Mouse (Mus musculus) mouse trophoblast stem cell (cell line): ENCODE measurements around the gene Apon.
"Not testable (repeated sequence)": the region's sequence is repeated elsewhere in the genome, so short reads cannot be mapped to it uniquely, and the experiment has no call there.

Source experiments
- in situ Hi-C, 2 experiments: fragments of 300-500 bp; cut with MseI, MboI; formaldehyde crosslinking; loops; 2 replicates in 1 of 2; 3 replicates in 1 of 2; pipeline ENCODE4 v1.15.1; 2025

Apon gene

DNA sequence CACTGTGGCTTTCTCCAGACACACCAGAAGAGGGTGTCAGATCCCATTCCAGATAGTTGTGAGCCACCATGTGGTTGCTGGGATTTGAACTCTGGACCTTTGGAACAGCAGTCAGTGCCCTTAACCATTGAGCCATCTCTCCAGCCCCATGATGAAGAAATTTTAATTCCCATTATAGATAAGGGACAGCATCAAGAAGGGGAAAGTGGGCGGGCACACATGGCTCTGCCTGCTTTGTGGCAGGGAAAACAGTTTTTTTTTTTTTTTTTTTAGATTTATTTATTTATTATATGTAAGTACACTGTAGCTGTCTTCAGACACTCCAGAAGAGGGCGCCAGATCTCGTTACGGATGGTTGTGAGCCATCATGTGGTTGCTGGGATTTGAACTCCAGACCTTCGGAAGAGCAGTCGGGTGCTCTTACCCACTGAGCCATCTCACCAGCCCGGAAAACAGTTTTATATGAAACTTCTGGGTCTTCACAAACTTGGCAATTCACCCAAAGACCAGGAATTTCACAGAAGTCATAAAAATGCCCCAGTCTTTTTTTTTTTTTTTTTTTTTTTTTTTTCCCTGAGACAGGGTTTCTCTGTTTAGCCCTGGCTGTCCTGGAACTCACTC lies 19.0 kb downstream of the Apon start:
- in situ Hi-C loops, result not testable (repeated sequence)

DNA sequence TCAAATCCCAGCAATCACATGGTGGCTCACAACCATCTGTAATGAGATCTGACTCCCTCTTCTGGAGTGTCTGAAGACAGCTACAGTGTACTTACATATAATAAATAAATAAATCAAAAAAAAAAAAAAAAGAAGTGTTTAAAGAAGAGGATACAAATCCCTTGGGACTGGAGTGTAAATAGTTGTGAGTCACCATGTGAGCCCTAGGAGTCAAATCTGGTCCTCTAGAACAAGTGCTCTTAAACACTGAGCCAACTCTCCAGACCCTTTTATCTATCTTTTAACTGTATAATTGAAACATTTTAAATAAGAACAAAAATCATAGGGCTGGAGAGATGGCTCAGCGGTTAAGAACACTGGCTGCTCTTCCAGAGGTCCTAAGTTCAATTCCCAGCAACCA lies 21.5 kb downstream of the Apon start:
- in situ Hi-C loops, result not testable (repeated sequence)

DNA sequence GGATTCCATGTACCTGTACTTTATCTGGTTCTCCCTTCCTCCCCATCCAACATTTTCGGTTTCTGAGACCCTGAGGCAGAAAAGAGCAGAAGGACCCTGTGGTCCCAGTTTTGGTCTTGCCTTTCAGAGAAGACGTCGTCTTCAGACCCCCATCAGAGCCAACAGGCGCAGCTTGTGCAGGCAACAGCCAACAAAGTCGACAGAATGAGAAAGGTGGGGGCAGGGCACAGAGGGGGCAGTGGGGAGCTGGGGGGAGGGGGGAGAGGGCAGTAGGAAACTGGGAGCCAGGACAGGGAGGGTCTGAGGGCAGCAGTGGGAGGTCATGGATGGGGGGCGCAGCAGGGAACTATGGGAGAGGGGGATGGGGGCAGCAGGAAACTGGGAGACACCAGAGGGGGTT lies 24.3 kb downstream of the Apon start:
- in situ Hi-C loops, result no loop called here

DNA sequence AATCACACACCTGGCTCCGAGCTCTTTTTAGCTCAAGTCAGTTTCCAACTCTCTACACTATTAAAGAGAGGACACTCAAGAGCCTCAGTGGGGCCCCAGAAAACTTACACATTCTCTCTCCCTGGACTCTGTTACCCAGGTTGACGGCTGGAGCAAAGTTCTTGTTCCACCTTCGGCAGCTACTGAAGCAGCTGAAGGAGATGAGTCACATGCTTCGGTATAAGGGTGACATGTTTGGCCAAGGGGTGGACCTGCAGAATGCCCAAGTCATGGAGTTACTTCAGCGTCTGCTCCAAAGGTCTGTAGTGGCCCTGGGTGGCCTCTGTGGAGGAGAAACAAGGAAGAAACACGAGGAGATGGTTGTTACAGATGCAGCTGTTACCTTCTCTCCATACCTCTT lies 27.0 kb downstream of the Apon start:
- in situ Hi-C loops, result no loop called here

DNA sequence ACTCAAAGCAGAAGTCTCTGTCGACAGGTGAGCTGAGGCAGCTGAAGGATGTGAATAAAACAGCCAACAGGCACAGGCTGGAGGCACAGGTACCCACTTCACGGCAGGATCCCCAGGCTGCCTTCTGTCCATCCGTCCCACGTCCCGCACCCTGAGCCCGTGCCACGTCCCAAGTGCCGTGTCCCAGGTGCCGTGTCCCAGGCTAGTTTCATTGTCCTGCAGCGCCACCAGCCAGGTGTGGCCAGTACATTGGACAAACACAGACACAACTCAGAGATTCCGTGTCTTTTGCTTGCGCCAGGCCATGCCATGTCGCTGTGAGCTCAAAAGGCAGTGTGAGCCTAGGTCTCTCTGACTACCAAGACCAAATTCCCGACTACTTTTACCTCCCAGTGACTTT lies 27.8 kb downstream of the Apon start:
- in situ Hi-C loops, result no loop called here

DNA sequence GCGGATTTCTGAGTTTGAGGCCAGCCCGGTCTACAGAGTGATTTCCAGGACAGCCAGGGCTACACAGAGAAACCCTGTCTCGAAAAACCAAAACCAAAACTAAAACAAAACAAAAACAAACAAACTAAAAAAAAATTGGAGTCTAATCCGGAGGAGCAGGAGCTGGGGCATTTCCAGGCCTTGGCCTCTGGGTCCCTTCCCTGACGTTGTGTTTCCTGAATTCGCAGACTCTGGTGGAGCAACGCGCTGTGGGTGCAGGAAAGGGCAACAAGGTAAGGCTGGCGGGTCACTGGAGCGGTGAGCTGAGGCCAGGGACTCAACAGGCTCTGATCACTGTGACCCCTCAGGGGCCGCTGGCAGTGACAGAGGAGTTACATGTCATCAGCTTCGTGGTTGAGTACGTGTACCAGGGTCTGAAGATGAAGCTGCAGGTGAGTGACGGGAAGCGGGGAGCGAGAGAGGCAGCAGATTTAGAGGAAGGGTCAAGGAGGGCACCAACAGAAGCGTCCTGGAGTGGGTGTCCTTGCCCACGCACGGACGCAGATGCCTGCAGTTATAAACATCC lies 29.1 kb downstream of the Apon start:
- in situ Hi-C loops, result no loop called here

DNA sequence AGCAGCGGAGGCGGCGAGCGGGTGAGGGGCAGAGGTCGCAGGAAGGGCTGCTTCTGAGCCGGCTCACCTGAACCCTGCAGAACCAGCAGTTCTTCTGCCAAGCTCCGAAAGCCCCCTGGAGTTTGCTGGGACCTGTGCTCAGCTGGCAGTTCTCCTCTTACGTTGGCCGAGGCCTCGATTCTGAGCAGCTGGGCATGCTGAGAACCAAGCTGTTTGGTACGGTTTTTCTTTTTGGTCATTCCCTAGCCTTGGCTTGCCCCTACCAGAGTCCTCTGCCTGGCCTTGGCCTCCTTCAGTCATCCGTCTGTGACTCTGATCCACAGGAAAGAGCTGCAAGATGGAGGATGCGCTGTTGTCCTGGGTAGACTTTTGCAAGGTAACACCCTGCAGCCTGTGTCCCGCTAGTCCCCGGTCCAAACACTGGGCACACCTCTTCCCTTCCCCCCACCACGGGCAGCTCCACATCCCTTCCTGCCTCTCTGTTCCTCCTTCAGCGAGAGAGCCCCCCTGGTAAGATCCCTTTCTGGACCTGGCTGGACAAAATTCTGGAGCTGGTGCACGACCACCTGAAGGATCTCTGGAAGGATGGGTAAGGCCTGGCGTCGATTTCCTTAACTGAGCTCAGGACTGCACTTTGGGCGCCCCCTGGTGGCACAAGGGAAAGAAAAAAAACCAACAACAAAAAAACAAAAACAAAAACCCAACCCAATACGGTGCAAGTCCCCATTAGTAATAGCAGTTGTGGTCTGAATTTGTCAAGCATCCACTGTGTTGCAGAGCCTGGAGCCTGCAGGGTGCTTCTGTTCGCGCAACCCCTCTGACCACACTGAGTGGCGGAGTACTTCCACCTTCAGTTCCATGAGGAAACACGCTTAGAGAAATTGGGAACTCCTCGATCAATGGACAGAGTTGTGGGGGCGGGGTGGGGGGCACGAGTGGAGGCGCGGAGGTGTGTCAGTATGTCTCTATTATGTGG lies 30.0 kb downstream of the Apon start:
- in situ Hi-C loops, result no loop called here

DNA sequence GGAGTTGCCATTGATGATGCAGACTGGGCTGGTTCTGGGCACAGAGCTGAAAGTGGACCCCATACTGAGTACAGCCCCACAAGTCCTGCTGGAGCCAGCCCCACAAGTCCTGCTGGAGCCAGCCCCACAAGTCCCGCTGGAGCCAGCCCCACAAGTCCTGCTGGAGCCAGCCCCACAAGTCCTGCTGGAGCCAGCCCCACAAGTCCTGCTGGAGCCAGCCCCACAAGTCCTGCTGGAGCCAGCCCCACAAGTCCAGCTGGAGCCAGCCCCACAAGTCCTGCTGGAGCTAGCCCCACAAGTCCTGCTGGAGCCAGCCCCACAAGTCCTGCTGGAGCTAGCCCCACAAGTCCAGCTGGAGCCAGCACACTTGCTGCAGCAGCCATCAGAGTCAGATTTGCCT lies 36.7 kb downstream of the Apon start:
- in situ Hi-C loops, result not testable (repeated sequence)

DNA sequence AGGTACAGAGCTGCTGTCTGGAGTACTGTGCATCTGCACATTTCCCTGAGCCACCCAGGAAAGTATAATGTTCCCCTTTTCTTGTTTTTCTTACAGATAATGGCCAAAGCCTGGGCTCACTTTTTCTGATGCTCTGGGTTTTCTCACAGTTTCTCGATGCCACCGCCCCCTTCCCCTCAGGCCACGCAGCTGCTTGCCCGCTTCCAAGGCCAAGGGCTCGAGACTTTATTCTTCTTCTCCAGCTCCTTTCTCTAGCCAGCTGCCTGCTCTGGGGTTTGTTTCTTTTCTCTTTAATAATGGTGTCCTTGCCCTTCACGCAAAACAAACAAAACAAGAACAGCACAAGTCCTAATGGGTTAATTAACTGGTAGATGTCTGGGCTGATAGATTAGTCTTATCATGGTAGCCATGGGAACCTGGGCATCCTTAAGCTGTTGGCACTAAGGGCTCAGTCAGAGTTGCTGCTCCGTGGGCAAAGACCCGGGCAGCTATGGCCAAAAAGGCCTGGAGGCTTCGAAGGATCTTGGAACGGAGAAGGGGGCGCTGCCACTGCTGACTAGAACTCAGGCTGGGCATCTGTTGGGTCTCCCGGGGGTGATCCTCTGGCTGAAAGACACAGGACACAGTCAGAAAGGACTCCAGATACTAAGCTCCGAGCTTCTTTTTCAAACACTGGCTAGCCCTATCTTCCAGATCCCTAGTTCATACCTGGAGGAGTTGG lies 42.6 kb downstream of the Apon start:
- in situ Hi-C loops, result no loop called here

DNA sequence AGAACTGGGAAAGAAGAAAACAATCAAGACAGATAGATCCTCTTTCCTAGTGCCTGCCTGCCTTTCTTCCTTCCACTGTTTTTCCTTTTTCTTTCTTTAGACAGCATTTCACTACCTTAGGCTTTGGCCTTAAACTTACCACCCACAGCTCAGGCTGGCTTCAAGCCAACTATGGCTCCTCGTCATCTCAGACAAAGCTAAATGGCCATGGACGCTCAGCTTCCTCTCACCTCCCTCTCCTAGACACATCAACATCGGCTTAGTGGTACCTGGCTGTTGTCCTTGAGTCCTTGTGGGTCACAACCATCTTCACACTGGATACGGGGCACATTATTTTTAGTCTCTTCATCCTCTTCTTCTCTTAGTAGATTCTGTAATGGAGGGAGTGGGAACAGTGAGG lies 43.3 kb downstream of the Apon start:
- in situ Hi-C loops, result no loop called here

DNA sequence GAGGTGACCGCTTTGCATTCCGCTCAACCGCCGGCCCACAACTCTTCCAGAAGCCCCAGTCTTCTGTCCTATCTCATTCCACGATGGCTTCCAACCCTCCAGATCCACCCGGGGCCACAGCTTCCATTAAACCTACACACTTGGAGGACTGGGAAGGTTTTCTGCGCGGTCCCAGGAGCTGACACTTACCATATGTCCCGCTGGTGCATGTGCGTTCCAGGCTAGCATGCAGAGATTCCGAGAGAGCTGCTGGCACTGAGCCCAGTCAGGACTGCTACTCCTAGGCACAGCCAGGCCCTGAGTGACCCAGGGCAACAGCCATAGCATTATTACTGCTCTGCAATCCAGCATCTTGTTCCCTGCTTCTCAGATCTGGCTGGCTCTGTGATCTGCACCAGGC lies 43.7 kb downstream of the Apon start:
- in situ Hi-C loops, result no loop called here

DNA sequence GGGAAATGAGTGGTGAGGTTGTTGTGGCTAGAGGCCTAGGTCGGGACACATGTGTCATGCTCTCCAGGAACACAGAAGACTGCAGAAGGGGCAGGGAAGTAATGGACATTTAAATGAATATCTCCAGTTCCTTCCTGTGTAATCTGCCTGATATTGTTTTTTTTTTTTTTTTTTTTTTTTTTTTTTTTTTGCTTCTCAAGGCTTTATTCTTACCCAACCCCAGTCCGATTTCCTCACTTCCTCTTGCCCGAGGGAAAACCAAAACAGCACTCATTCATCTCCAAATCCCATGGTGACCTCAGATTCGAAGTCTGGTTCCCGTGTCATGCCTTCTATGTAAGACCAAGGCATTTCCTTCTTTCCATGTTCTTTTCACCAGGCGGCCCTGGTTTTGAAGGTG lies 44.3 kb downstream of the Apon start:
- in situ Hi-C loops, result no loop called here

DNA sequence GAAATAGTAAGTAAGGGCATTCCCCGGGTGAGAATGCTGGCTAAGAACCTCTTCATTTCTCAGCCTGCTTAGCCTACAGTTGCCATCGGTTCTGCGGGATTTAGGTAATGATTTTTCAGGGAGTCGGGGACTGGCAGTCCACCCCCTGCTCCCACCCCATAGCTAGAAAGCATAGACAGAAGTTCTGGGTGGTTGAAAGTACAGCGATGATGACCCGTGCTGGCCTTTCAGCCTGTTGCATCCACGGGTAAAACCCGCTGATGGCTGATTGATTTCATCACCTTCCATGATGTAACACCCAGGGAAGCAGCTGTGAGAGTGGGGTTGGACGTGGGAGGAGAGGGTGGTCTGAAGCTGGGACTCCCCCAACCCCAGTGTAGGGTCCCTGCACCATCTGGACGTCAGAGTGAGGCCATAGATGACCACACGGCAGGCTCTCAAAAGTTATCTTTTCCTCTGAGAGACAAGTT lies 44.8 kb downstream of the Apon start, which contains the start of gene Il23a:
Gene Il23a, minus strand, starts transcription at position 51 of the 470 bp plus-strand sequence.
- in situ Hi-C loops, result no loop called here

DNA sequence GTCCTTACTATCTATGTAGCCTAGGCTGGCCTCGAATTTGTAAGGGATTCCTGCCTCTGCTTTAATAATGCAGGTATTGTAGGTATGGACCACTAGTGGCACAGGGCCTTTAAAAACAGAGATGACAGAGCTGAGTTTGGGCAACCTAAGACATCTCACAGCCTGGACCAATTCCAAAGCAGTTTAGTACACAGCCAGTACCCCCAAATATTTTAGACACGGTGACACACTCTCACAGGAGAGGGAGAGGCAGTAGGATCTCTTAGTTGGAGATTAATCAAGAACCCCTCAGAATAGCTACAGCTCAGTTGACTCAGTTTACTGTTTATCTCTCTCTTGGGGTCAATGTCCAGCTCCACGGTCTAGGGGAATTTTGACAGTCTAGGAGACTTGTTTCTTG lies 48.5 kb downstream of the Apon start:
- in situ Hi-C loops, result no loop called here

DNA sequence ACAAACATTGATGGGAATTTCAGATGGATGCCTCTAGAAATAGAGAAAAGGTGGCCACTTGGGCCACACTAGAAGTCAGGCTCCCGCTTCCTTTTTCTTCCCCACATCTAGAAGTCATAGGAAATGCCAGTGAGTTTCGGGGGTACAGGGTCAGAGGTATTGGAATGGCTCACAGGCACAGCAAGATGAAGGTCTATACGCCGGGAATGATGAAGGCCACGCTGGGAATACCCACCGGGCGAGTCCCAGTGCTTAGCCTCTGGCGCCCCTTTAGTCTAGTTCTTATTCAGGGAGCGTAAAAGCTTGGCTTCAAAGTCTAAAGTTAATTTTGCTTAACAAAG lies 48.9 kb downstream of the Apon start:
- in situ Hi-C loops, result no loop called here

DNA sequence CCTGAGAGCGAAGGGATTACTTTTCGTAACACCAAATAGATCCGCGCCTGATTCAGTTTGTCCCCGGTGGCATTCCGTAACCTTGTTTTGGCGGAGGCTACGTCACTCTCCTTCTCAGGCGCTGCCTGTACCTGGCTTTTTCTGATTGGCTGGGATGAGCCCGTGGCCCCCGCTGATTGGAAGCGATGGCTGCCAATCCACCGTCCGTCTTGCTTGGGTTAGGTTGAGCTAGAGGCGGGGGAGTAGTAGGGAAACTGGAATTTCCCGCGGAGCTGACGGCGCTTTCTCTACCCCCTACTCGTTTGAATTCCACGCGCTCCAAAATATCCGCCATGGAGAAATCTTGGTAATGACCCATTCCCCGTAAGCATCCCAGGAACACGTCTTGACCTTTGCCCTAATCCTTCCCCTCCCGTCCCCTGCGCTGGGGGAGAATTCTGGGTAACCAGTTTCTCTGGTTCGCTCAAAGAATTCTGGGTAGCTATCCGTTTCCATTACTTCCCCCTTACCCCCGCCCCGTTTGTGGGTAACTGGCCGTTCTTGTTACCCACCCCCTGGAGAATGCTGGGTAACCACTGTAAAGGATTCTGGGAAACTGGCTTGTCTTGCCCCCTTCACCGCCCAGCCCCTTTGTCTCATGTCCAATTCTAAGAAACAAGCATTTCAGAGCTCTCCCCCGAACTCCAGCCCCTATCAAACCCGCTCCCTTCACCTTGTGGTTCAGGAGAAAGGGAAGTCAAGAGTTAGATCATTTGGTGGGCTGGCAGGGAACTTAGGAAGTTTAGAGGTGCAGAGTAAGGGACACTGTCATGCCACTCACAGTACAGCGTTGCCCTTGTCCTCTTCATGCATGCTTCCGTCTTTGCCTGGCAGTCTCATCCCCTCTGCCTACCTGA lies 49.5 kb downstream of the Apon start, which contains the start of gene Pan2:
Gene Pan2, plus strand, starts transcription at position 210 of the 896 bp plus-strand sequence.
- in situ Hi-C loops, result no loop called here
